Mouse (Mus musculus) embryonic fibroblast, embryonic 13.5 days (primary cell): ENCODE results near the gene Mtf1.

ENCODE experiments used
- CTCF ChIP-seq: IDR thresholded peaks from 2 replicates; pipeline ENCODE4 v1.5.1; 2011; ENCODE audit warnings: mild to moderate bottlenecking, control low read depth, low read length, moderate library complexity, borderline replicate concordance; ENCODE audit not compliant: insufficient read depth
- POLR2A ChIP-seq: IDR thresholded peaks from 2 replicates; pipeline ENCODE4 v1.6.1; 2011; ENCODE audit warnings: low read depth, mild to moderate bottlenecking, control low read depth, low read length, moderate library complexity

DNA sequence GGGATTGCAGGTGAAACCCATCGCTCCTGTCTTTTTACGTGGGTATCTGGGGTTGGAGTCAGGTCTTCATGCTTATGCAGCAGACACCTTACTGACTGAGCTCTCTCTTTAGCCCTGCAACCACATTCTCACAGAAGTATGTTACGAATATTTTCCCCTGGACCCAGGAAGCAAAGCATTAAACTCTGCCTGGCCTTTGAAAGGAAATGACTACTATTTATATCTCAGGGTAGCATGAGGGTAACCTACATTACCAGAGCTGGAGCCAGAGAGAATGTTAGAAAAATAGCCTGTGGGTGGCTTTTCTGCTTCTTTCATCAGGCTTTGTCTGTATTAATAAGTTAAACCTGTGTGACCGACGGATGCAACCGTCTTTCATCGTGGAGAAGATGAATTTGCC, 46.4 kb upstream of the Mtf1 start:
- TF ChIP-seq CTCF (no peak), POLR2A (no peak)
